Mouse (Mus musculus): ENCODE results near the gene Rgs21.
A peak's percentile ranks its signal among the peaks of the same experiment; 100 is the strongest.

Gene Rgs21

DNA sequence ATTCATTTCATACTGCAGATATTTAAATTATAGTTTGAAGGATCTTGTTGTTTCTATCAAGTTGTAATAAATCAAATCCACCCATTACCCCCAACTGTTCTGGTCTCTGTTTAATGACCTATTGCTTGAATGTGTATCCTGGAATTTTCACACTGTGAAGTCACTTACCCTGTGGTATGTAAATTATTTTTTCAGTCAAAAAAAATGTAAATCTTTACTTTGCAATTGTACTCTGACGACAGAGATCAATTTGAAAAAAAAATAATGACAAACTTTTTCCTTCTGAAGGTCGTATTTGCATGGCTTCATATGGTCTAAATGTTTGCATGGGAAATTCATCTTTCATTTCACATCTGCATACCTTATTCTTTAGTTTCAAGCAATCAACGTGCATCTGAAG, at the start of gene Rgs21:
Gene Rgs21, minus strand, starts transcription at position 101 of the 400 bp plus-strand sequence.
- no peak for DNase-seq

- DNase-seq, result no peak
These were observed 36.6 kb upstream of the Rgs21 start for GRCm38 (mm10) chr1:144604071-144604470.

- DNase-seq, result no peak
These were observed 35.5 kb upstream of the Rgs21 start for GRCm38 (mm10) chr1:144602987-144603386.

GRCm38 (mm10) chr1:144579321-144579720, 11.9 kb upstream of the Rgs21 start:
- DNase-seq, result no peak

GRCm38 (mm10) chr1:144572972-144573371, 5.5 kb upstream of the Rgs21 start:
- no peak for DNase-seq

- no peak for DNase-seq
These were observed 2.4 kb upstream of the Rgs21 start for GRCm38 (mm10) chr1:144569905-144570304.

- no peak for DNase-seq
These were observed 22.3 kb downstream of the Rgs21 start for GRCm38 (mm10) chr1:144545142-144545541.

DNA sequence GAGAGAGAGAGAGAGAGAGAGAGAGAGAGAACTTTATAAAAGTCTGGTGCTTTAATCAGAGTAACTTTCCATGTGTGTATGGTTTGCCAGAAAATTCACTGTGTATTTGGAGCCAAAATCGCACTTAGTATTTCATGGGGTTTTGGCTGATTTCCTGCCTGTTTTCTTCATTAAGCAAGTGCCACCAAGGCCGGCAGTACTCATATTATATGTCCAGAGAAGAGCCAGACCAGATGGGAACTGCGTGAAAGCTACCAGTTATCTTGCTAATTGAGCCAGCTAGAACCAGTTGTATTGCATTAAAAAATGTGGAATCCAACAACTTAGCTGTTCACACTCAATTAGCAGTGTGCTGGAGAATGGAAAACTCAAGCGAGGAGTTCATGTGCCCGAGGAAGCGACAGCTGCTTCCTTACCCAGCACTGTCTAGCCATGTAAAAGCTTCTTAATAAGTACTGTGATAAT, 22.9 kb downstream of the Rgs21 start:
- no peak for DNase-seq

DNA sequence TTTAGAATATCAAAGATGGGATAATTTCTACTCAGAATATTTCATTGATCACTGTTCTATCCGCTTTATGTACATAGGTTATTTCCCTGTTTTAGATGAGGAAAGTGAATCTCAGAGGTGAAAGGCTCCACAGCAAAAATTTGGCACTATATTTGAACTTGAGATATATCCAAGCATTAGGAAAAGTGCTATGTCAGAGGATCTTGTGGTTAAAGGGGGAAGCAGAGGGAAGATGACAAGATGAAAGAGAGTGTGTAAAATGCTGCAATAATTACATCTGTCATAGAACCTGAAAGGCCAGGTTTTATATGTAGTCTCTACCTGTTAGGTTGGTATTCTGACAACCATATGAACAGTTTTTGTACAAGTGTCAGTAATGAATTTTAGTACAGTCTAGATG, 35.7 kb downstream of the Rgs21 start:
- DNase-seq, result no peak

DNA sequence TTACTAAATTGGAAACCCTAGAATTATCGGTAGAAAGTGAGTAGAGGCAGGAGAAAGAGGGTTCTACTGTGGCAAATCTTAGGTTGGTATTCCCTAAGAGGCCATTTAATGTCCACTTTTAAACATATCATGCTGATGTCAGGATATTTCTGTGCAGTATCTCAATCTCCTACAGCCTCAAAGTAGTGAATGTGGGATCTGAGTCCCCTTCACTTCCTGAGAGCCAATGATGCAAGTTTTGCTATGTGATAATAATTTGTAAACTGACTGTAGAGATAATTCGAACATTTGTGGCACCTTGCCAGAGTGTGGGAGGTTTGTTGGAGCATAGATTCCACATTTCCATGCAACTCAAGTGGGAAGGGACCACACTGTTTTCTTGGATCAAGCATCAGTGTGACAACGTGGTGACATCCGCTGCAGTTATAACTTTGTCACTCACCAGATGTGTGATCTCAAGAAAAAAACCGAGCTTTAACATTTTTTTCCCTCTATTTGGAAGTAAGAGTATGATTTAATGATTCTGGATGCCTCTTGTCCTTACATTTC, 49.5 kb downstream of the Rgs21 start:
- DNase-seq, result peak in 1 of 2 experiments; percentile 6

- no peak for DNase-seq
These were observed 65.2 kb downstream of the Rgs21 start for GRCm38 (mm10) chr1:144502241-144502640.

GRCm38 (mm10) chr1:144500423-144500822, 67.0 kb downstream of the Rgs21 start:
- no peak for DNase-seq

GRCm38 (mm10) chr1:144499719-144500118, 67.7 kb downstream of the Rgs21 start:
- no peak for DNase-seq

DNA sequence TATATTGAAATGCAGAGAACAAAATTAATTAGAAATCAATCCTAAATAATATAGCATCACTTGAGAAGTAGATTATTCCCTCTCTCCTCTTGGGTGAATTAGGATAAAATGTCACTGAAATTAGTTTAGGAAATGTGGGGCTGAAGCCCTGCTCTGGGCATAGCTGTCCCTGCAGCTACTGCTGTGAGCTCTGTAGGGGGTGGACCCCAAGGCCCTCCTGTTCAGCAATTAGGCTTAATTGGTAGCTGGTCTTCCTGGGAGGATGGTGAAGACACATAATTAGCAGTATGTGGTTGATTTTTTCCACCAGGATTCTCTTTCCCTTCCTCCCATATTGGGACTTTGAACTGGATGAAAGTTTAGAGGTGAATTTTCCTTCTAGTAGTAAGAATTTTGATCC, 68.7 kb downstream of the Rgs21 start:
- no peak for DNase-seq

DNA sequence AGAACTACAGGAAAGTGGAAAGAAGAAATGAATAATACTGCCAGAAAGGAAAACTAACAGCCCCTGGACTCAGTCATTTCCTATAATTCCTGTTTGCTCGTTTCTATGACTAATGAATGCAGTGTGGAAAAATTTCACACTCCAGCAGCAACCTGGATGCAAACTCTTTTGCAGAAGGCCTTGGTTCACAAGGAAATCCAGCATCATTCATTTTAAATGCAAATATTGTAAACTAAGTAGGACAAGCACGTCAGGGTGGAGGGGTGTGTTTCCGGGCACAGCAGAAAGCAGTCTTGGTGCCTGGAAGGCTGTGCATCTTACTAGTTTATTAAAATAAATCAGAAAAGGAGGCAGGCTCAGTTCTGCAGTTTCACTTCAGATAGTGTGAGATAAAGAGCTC, 69.4 kb downstream of the Rgs21 start:
- no peak for DNase-seq

GRCm38 (mm10) chr1:144493336-144493735, 74.1 kb downstream of the Rgs21 start:
- DNase-seq, result no peak

DNA sequence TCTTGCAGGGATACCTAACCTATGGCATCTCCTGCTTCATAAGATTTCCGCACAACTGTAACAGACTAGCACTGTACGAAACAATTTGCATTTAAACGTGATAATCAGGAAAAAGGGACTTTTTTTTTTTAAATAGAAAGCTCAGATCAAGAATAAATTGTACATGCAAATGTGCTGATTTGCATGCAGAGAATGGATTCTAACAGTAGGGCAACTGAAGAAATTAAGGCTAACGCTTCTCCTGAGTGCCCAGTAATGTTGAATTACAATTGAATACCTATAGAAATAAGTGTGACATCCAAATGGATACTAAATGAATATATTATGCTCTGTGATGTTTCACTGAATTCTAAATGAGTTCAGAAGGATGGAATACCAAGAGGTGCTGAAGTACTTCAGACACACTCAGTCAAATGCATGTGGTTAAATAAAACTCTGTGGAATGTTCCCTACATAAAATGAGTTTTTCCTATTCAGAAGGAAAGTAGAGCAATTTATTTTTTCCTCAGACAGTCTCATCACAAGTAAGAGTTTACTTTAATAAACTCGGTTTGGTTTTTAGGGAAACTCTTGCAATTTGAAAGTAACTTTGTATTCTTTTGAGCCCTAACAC, 79.1 kb downstream of the Rgs21 start:
- no peak for DNase-seq

Measured in lung, postnatal 4 days (tissue).